ENCODE assay signal across 8 mouse cellular contexts in the genomic region with DNA sequence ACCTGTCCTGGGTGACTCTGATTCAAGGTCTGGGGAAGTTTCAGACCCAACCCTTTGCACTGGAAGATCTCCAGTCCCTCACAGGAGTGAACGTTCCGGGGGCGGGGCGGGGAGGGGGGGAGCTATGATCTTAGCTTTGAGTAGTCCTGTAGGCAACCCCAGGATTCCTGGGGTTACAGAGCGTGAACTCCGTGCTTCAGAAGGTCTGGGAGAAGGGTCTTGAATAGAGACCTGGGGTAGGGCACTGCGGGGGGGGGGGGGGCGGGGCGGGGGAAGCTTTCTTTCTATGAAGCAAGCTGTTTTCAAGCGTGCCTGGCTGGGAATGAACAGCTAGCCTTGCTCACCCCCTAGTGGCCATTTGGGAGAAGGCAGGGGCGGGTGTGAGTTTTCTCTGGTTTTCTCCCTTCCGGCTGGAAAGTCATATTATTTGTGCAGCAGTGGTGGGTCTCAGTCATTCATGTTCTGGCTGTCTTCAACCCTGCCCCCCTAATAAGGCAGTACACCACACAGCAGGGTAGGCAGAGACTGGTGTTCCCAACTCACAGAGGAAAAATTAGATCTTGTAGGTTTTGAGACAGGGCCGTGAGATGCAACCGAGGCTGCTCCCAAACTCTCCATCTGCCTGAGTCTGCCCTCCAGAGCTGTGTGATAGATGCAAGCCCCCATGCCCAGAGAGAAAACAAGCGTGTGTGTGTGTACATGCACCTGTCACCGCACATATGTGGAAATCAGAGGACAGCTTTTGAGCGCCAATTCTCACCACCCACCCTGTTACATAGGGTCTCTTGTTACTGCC. TPM values are rescaled to one million over a fixed set of nuclear protein-coding genes. Genes with fewer than 3 reads are reported as not detected.
A peak's percentile ranks its signal among the peaks of the same experiment; 100 is the strongest.
DNase-seq lines count a peak whose midpoint lies in the region; ATAC-seq and TF ChIP-seq lines count a peak whose summit lies in the region.

No protein-coding gene starts in this region.

- peak overlapping the region; percentile 53 for H3K4me2 ChIP-seq in forebrain, embryonic 16.5 days (ENCODE audit: low read length)

- peak; percentile 35 for DNase-seq in cerebellum, adult 11-12 months
- DNase-seq in hindbrain, embryonic 10.5 days (ENCODE audit: low spot score): peak; percentile 91
- DNase-seq in layer of hippocampus, adult 8-10 months (ENCODE audit: low spot score in 2 of 2): peak; percentile 62 to 86
- peak; percentile 73 for DNase-seq in lung, adult 2 months
- peak; percentile 76 for DNase-seq in thymus, adult 2 months

- H3K4me1 ChIP-seq in ES-Bruce4 (ENCODE audit: control insufficient read depth, insufficient read depth, low read length): no peaks in the 10 kb centered on the region
- peaks cover 8% of the 10 kb centered on the region; the same call in 1 of the 2 replicates for H3K4me1 ChIP-seq in forebrain, embryonic 16.5 days (replicated peaks; ENCODE audit: control insufficient read depth, insufficient read depth, low read length)
- H3K4me1 ChIP-seq in hindbrain, embryonic 10.5 days (replicated peaks): peaks cover 17% of the 10 kb centered on the region
- H3K4me1 ChIP-seq in lung, adult 2 months (ENCODE audit: control insufficient read depth, insufficient read depth, low read length): no peaks in the 10 kb centered on the region
- peaks cover 13% of the 10 kb centered on the region for H3K4me1 ChIP-seq in olfactory bulb, adult 2 months (ENCODE audit: control insufficient read depth, insufficient read depth, low read length)
- H3K4me1 ChIP-seq in thymus, adult 2 months (replicated peaks; ENCODE audit: control insufficient read depth, insufficient read depth, low read length): no peaks in the 10 kb centered on the region

- 0 out of 2 replicates have a peak overlapping the region, but pooled peaks have one; percentile 48 for H3K9ac ChIP-seq in ES-Bruce4 (ENCODE audit: low read depth, poor library complexity, severe bottlenecking)
- peak overlapping the region; percentile 18; the same call in 1 of the 2 replicates for H3K9ac ChIP-seq in forebrain, embryonic 16.5 days (replicated peaks; ENCODE audit: low read depth, low read length)

- TF ChIP-seq POLR2A in ES-Bruce4 (IDR thresholded peaks at IDR 0.05; ENCODE audit: insufficient read depth, low read length): no peak
- TF ChIP-seq POLR2A in lung, adult 2 months (IDR thresholded peaks at IDR 0.05; ENCODE audit: borderline replicate concordance, extremely low read depth, low read depth, low read length): no peak
- TF ChIP-seq POLR2A in olfactory bulb, adult 2 months (IDR thresholded peaks at IDR 0.05; ENCODE audit: insufficient read depth, low read depth, low read length): no peak
- no peak for TF ChIP-seq POLR2A in thymus, adult 2 months (IDR thresholded peaks at IDR 0.05; ENCODE audit: control insufficient read depth, extremely low read depth, insufficient read depth, low read length, poor library complexity)

- 14% methylated on average over 16 of the region's 17 CpGs for WGBS in forebrain, embryonic 16.5 days
- 18% methylated on average over 17 of the region's 17 CpGs for WGBS in hindbrain, embryonic 10.5 days
- WGBS in lung, adult 2 months: 17% methylated on average over 17 of the region's 17 CpGs
- WGBS in olfactory bulb, adult 2 months: 11% methylated on average over 17 of the region's 17 CpGs
- 19% methylated on average over 17 of the region's 17 CpGs for WGBS in thymus, adult 2 months

- no peaks in the 10 kb centered on the region for H3K36me3 ChIP-seq in ES-Bruce4 (ENCODE audit: control insufficient read depth, insufficient read depth, low read length, poor library complexity, severe bottlenecking)
- no peaks in the 10 kb centered on the region for H3K36me3 ChIP-seq in forebrain, embryonic 16.5 days (ENCODE audit: control insufficient read depth, insufficient read depth)
- H3K36me3 ChIP-seq in hindbrain, embryonic 10.5 days: no peaks in the 10 kb centered on the region
- H3K36me3 ChIP-seq in thymus, adult 2 months (ENCODE audit: control insufficient read depth, insufficient read depth, low read length): no peaks in the 10 kb centered on the region

- ATAC-seq in forebrain, embryonic 16.5 days: peak; percentile 62

- H3K27me3 ChIP-seq in ES-Bruce4 (ENCODE audit: control insufficient read depth, insufficient read depth, low read length, poor library complexity, severe bottlenecking): no peaks in the 10 kb centered on the region
- H3K27me3 ChIP-seq in forebrain, embryonic 16.5 days (replicated peaks; ENCODE audit: control insufficient read depth, insufficient read depth, low read length): 0 out of 2 replicates have a peak, but pooled peaks cover 3% of the 10 kb centered on the region
- H3K27me3 ChIP-seq in hindbrain, embryonic 10.5 days (ENCODE audit: insufficient read depth, poor library complexity, severe bottlenecking): no peaks in the 10 kb centered on the region
- H3K27me3 ChIP-seq in thymus, adult 2 months (ENCODE audit: control insufficient read depth, insufficient read depth, low read length): no peaks in the 10 kb centered on the region

- TF ChIP-seq EP300 in ES-Bruce4 (IDR thresholded peaks at IDR 0.05; ENCODE audit: insufficient read depth, low read depth, low read length): no peak

- no peaks in the 10 kb centered on the region for H3K9me3 ChIP-seq in ES-Bruce4 (replicated peaks; ENCODE audit: control insufficient read depth, insufficient read depth, low read length, poor library complexity, severe bottlenecking)
- H3K9me3 ChIP-seq in forebrain, embryonic 16.5 days (ENCODE audit: control insufficient read depth, low read length): no peaks in the 10 kb centered on the region
- no peaks in the 10 kb centered on the region for H3K9me3 ChIP-seq in hindbrain, embryonic 10.5 days

- peak overlapping the region; percentile 21; the same call in 1 of the 2 replicates for H3K4me3 ChIP-seq in ES-Bruce4 (ENCODE audit: low read depth, low read length)
- peak overlapping the region; percentile 28 for H3K4me3 ChIP-seq in forebrain, embryonic 16.5 days (replicated peaks; ENCODE audit: low read length)
- H3K4me3 ChIP-seq in hindbrain, embryonic 10.5 days: peak overlapping the region; percentile 44
- no peak overlapping the region for H3K4me3 ChIP-seq in lung, adult 2 months (replicated peaks; ENCODE audit: extremely low read depth, low read depth, low read length)
- no peak overlapping the region for H3K4me3 ChIP-seq in olfactory bulb, adult 2 months (ENCODE audit: insufficient read depth, low read depth, low read length)
- H3K4me3 ChIP-seq in thymus, adult 2 months (ENCODE audit: control insufficient read depth, insufficient read depth, low read length): no peak overlapping the region

- TF ChIP-seq CTCF in ES-Bruce4 (IDR thresholded peaks at IDR 0.05; ENCODE audit: low read depth, low read length): peak; percentile 75
- peak; percentile 84 for TF ChIP-seq CTCF in lung, adult 2 months (IDR thresholded peaks at IDR 0.05; ENCODE audit: insufficient read depth, low read length)
- peak; percentile 49; the same call in 1 of the 2 replicates for TF ChIP-seq CTCF in olfactory bulb, adult 2 months (IDR thresholded peaks at IDR 0.05; ENCODE audit: insufficient read depth, low read depth, low read length)
- no peak; the same call in 1 of the 2 replicates for TF ChIP-seq CTCF in thymus, adult 2 months (IDR thresholded peaks at IDR 0.05; ENCODE audit: borderline replicate concordance, control insufficient read depth, extremely low read depth, insufficient read depth, low read length, poor library complexity)

- no peak overlapping the region for H3K27ac ChIP-seq in ES-Bruce4 (ENCODE audit: insufficient read depth, low read length)
- no peak overlapping the region for H3K27ac ChIP-seq in forebrain, embryonic 16.5 days (ENCODE audit: low read length)
- peak overlapping the region; percentile 66 for H3K27ac ChIP-seq in hindbrain, embryonic 10.5 days
- H3K27ac ChIP-seq in olfactory bulb, adult 2 months (ENCODE audit: insufficient read depth, low read depth, low read length): no peak overlapping the region
- H3K27ac ChIP-seq in thymus, adult 2 months (ENCODE audit: control insufficient read depth, insufficient read depth, low read length): no peak overlapping the region

RNA-seq across cellular contexts. Expression of a gene that starts 12.0 kb away (rescaled TPM):
- 0.94 and 0.99 TPM in 2 replicates for polyA plus RNA-seq in ES-Bruce4 (2011; ENCODE audit: insufficient read depth, insufficient read length, low read depth, missing spikeins)
- polyA plus RNA-seq in forebrain, embryonic 16.5 days (2015; fragmentation: Nextera tagmentation; extraction: Ambion mirVana): 0.22 TPM in 1 of 2 replicates, not detected in the other
- not detected in 2 replicates for polyA plus RNA-seq in hindbrain, embryonic 10.5 days (2016; fragmentation: Nextera tagmentation; extraction: Ambion mirVana)
- 100 to 1,000 TPM in 2 of 4 experiments, 10 to 100 TPM in 2; 66.0 to 259 (median 118) TPM for total RNA-seq in layer of hippocampus, adult 8-10 months (2022)
- 106 and 130 TPM in 2 replicates for polyA plus RNA-seq in lung, adult 2 months (2012; rRNA removed)
- not detected in 2 replicates for polyA plus RNA-seq in olfactory bulb, adult 2 months (2012; ENCODE audit: insufficient read depth, insufficient read length, low replicate concordance, missing spikeins)
- 10.2 and 32.2 TPM in 2 replicates for polyA plus RNA-seq in thymus, adult 2 months (2012; rRNA removed)

RNA-seq across cellular contexts. Expression of a gene that starts 54.6 kb away (rescaled TPM):
- 0.63 TPM in 1 of 2 replicates, not detected in the other for polyA plus RNA-seq in ES-Bruce4 (2011; ENCODE audit: insufficient read depth, insufficient read length, low read depth, missing spikeins)
- polyA plus RNA-seq in forebrain, embryonic 16.5 days (2015; fragmentation: Nextera tagmentation; extraction: Ambion mirVana): not detected in 2 replicates
- 0.55 and 0.76 TPM in 2 replicates for polyA plus RNA-seq in hindbrain, embryonic 10.5 days (2016; fragmentation: Nextera tagmentation; extraction: Ambion mirVana)
- not detected for total RNA-seq in layer of hippocampus, adult 8-10 months (2022)
- polyA plus RNA-seq in lung, adult 2 months (2012; rRNA removed): 0.08 and 0.95 TPM in 2 replicates
- not detected in 2 replicates for polyA plus RNA-seq in olfactory bulb, adult 2 months (2012; ENCODE audit: insufficient read depth, insufficient read length, low replicate concordance, missing spikeins)
- polyA plus RNA-seq in thymus, adult 2 months (2012; rRNA removed): 0.77 and 1.5 TPM in 2 replicates

Comparison
In these comparisons a context has a peak if more than half of its experiments do, and no peak if none do; other contexts are left out.
1. H3K4me3 ChIP-seq: peak in ES-Bruce4 (single experiment), forebrain, embryonic 16.5 days (single experiment) and hindbrain, embryonic 10.5 days (single experiment); none in lung, adult 2 months (single experiment), olfactory bulb, adult 2 months (single experiment) and thymus, adult 2 months (single experiment).
2. DNase-seq: peak in every context shown above with its lines; median percentile 91 in hindbrain, embryonic 10.5 days; 76 in thymus, adult 2 months; 74 in layer of hippocampus, adult 8-10 months; 73 in lung, adult 2 months; 35 in cerebellum, adult 11-12 months.